Mouse (Mus musculus): Measurements from ENCODE around the gene Ifi27. TPM values are rescaled to one million over a fixed set of nuclear protein-coding genes. Genes with fewer than 3 reads are reported as not detected.

The Ifi27 gene
- polyA plus RNA-seq (2017; shearing (Covaris generic)) = 100 to 1,000 TPM; 333 to 416 TPM

GRCm38 (mm10) chr12:103433986-103434731 lies at the start of gene Ifi27:
Ifi27 (plus strand) TSS chr12:103434211.

DNA sequence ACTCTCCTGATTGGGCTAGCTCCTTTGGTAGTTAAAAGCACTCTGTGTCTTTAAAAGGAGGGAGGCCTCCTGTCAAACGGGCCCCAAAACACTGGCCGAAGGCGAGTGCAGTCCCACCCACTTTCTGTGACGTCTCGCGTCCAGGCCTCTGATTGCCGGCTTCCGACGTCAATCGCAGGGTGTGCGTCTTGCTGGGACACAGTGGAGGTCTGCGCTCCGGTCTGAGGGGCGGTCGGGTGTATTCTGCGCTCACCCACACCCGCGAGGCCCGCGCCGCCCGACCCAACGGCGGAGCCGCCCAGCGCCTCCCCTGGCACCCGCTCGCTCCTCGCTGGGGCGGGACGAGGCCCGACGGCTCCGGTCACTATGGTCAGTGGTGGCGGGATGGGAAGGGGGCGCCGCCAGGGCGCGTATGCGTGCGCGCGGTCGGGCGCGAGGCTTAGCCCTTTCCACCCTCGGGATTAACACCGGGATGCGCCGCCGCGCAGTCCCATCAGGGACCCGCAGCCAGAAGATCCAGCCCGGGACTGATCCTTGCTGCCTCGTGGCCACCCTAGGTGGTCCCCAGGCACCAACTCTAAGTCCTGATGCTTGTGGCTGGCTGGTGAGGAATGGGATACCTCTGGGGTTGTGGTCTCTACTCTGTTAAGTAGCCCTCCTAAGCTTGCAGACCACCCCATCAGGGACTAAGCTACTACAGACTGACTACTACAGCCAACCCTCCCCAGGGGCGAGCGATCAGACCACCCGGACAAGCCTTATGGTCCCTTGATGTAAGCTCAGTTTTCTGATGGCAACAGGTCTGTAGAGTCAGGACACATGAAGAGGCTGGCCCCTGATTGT lies 45.3 kb upstream of the Ifi27 start, which contains the start of gene Otub2:
TSS of gene Otub2 (plus strand) at position 178 of the 843 bp plus-strand sequence.

DNA sequence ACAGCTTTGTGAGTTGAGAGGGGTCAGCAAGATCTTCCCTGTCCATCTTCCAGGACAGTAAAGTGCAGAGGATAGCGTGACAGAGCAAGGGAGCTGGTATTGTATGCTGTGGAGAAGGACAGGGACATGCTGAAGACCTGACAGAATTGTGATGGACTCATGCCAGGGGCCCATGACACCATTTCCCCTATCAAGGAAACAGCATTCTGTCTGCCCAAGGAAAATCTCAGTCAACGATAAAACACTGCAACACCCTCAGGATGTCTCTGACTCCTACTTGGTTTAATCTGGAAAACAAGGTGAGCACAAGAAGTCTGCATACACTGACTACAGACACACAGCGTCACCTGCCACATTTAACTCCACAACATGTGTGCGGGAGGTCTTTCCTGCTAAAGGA lies 26.3 kb upstream of the Ifi27 start, which contains the start of gene 9330161L09Rik:
TSS of gene 9330161L09Rik (minus strand) at position 101 of the 400 bp plus-strand sequence.

GRCm38 (mm10) chr12:103425729-103426470 lies 8.1 kb upstream of the Ifi27 start, which contains the start of gene Ddx24:
Ddx24 (minus strand) TSS chr12:103425830.

GRCm38 (mm10) chr12:103443524-103443923 lies 9.5 kb downstream of the Ifi27 start, which contains the start of gene Ifi27l2a:
Ifi27l2a (minus strand) TSS chr12:103443680.

GRCm38 (mm10) chr12:103457140-103457539 lies 23.1 kb downstream of the Ifi27 start, which contains the start of gene Ifi27l2b:
Ifi27l2b (minus strand) TSS chr12:103457223.

Other genes starting within 250 kb of the Ifi27 start
- gene Prima1, start 192.1 kb upstream of the Ifi27 start, polyA plus RNA-seq (2017; shearing (Covaris generic)) = not detected
- gene Fam181a, start 123.2 kb upstream of the Ifi27 start, polyA plus RNA-seq (2017; shearing (Covaris generic)) = not detected
- gene Asb2, start 78.2 kb upstream of the Ifi27 start, polyA plus RNA-seq (2017; shearing (Covaris generic)) = 10 to 100 TPM; 28.6 to 46.9 TPM
- gene Otub2, start 45.5 kb upstream of the Ifi27 start, polyA plus RNA-seq (2017; shearing (Covaris generic)) = 1 to 10 TPM; 2.9 to 8.3 TPM
- 1 to 10 TPM; 1.4 to 1.9 TPM for gene 9330161L09Rik, start 26.4 kb upstream of the Ifi27 start, polyA plus RNA-seq (2017; shearing (Covaris generic))
- 100 to 1,000 TPM; 175 to 176 TPM for gene Ddx24, start 8.4 kb upstream of the Ifi27 start, polyA plus RNA-seq (2017; shearing (Covaris generic))
- gene Ifi27l2a, start 9.5 kb downstream of the Ifi27 start, polyA plus RNA-seq (2017; shearing (Covaris generic)) = 1,000 to 10,000 TPM in 1 of 2 experiments, 100 to 1,000 TPM in 1; 502 to 1,133 TPM
- 1 to 10 TPM in 1 of 2 experiments, not detected in 1; 1.6 TPM for gene Ifi27l2b, start 23.0 kb downstream of the Ifi27 start, polyA plus RNA-seq (2017; shearing (Covaris generic))
- under 1 TPM in 1 of 2 experiments, not detected in 1; 0.33 TPM for gene Ppp4r4, start 98.1 kb downstream of the Ifi27 start, polyA plus RNA-seq (2017; shearing (Covaris generic))
- gene Serpina10, start 197.2 kb downstream of the Ifi27 start, polyA plus RNA-seq (2017; shearing (Covaris generic)) = under 1 TPM in 1 of 2 experiments, not detected in 1; 0.14 TPM
- gene Serpina6, start 223.0 kb downstream of the Ifi27 start, polyA plus RNA-seq (2017; shearing (Covaris generic)) = under 1 TPM in 1 of 2 experiments, not detected in 1; 0.23 TPM
- gene Serpina16, start 241.9 kb downstream of the Ifi27 start, polyA plus RNA-seq (2017; shearing (Covaris generic)) = under 1 TPM in 1 of 2 experiments, not detected in 1; 0.53 TPM